Mouse (Mus musculus) spleen, postnatal 4 days (tissue): ENCODE measurements at regions not wholly inside any gene's neighbourhood (a gene's known extent, or its start where the extent isn't known, plus 50 kb on each side); places are given as distances from the start of the nearest gene placed in this dataset.

ENCODE experiments used
- DNase-seq, 2 experiments: peaks; one replicate each; pipeline ENCODE4 v3.0.0; 2022; ENCODE audit warnings: low spot score in 2 of 2

DNA sequence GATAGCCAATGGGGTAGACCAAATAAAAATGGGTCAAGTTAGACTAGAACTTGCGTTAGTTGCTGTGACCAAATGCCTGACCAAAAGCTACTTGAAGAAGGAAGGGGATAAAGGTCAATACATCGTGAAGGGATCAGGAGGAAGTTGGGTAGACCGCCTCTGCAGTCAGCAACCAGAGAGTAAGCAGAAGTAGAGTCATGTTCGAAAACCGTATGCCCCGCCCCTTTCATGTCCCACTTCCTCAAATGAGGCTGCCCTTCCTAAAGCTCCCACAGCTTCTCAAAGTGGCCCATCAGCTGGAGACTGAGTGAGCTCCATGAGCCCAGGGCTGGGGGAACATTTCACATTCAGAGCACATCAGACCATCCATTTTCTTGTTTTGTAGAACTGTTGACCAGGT is 301.2 kb upstream of the Ppp2r3a start:
- no peak for DNase-seq

DNA sequence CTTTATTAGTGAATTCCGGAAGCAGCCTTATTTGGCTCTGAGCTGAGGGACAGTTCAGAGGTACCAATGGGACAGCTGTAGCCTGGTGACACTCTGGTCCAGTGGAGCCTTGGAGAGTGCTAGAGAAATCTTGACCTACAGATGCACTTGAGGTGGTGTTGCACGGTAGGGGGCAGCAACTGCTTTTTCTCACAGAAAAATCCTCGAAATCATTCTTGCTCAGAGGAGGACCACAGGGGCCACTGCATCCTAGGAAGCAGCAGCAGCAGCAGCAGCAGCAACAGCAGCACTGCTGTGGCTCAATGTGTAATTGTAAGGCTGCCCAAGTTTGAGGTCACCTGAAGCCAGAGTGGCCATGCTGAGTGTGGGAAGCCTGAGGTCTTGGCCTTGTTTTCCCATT is 299.7 kb upstream of the Ppp2r3a start:
- no peak for DNase-seq

DNA sequence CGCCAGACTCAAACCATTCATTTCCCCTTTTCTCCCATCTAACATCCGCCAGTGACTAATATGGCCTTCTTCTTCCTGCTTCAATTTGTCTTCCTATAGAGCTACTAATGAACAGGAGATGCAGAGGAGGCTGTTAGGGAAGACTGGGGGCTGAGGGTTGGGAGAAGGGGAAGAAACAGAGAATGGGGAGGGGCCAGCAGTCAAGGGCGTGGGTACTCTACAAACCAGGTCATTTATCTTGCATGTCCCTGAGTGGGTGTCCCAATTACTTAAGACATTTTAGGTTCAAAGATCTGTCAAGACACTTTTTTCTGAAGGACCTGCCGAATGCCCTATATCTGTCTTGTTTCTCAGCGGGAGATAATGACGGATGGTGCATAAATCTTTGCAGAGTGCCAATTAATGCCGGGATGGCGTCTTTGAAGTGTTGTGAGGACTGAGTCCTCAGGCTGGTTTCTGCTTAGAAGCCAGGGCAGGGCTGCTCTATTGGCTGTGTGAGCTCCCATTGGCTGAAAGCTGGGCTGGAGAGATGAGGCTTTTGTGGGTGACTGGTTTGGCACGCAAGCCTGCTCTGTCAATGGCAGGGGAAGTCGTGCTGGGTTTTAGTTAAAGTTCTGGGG is 294.7 kb upstream of the Ppp2r3a start:
- no peak for DNase-seq

DNA sequence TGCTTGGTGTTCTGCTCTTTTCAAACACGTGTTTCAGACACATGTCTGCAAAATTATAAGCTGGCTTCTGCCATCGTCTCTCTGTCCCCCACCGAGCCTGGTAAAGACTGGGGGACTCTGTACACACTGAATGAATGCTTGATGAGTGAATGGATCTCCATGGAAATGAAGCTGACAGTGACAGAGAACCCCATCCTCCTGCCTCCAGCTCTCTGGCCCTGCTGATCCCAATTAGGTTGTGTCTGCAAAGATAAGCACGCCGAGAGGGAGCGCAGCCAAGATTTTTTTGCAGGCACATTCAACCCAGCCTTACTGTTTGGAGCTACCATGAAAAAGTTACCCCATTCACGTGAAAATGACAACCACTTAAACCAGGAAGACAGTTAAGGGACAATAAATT is 266.5 kb upstream of the Ppp2r3a start:
- DNase-seq: no peak

DNA sequence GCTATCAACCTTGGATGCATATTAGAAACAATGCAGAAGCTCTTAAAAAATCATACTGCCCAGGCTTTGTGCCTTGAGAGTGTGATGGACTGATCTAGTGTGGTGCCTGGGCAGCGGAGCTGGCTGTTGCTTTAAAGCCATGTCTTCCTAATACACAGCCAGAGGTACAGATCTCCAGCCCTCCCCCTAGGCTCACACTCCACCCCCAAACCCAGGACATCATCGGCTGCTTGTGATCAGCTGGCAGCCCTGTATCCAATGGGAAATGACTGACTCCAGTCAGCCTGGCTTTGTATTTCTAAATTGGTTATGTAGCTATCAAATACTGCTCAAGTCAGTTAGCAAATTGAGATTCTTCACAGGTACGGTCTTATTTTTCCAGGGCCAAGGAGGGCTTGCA is 259.2 kb upstream of the Ppp2r3a start:
- DNase-seq: no peak

DNA sequence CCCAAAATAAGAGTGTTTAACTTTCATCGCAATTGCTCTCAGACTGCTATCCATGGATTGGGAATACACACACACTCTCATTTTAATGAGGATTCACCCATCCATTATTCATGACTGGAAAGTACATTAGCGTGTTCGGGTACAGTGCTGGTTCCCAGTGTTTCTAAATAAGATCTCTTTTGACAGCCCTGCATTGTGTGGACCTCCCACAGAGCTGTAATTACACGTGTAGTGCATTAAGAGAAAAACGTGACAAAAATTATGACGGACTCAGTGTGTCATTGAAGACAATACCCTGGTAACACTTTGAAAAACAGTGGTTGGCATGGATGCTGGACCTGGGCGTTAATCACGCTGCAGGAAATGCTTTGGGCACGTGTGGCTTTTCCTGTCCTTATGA is 257.6 kb upstream of the Ppp2r3a start:
- no peak for DNase-seq

DNA sequence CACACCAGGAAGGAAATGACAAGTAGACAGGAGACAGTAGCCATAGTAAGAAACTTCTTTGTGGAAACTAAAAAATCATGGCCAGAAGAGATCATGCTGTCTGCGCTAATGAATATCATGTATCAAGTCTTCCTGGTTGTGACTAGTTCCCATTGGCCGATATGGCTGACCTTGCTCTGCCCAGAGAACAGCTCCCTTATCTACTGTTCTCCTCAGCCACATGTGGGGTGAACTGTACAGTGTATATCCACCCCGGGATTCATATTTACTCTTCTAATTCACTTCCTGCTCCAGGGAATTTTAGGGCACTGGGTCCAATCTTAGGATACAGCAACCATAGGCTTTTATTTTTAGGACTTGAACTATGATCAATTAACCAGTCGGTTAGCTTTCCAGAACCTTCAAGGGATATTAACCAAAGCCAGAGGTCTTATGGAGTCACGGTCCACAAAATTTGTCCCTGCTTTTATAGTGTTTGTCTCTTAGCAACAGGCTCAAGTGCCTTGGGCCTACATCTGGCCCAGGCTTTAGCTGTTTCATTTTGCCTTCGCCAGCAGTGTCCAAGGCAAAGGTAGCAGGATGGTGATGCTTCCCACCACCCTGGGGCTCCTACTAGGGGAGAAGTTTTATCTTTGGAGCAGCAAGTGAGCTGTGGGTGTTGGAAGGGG is 255.6 kb upstream of the Ppp2r3a start:
- DNase-seq: no peak

DNA sequence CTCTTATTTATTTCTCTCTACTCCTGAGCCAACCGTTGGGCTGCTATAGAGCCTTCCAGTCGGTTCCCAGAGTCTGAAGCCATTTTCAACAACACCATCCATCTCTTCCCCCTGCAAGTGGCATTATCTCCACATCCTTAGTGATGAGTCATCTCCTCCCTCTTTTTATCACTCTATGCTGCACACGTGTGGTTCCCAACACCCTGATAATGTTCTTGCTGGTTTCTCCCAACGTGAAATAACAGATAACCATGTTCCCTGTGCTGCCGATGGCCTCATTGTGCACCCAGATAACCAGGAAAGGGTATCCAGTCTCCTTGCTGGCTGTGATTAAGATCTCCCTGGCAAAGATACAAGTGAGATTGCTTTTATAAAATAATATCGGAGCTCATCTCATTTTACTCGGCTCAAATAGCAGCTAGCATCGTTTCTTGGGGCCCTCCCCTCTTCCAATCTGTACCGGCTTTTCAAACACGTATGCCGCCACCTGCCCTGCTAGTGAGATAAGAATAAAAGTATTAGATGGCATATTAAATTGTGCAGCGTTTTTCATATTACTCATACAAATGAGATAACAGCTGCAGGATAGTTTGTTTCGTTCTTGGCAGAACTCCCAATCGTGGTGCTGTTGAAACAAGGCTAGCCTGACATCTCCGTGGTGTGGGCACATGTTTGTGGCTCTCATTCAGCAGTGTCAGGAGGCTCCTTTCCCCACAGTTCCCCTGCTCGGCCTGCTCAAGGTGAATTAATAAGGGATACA is 250.3 kb upstream of the Ppp2r3a start:
- no peak for DNase-seq

DNA sequence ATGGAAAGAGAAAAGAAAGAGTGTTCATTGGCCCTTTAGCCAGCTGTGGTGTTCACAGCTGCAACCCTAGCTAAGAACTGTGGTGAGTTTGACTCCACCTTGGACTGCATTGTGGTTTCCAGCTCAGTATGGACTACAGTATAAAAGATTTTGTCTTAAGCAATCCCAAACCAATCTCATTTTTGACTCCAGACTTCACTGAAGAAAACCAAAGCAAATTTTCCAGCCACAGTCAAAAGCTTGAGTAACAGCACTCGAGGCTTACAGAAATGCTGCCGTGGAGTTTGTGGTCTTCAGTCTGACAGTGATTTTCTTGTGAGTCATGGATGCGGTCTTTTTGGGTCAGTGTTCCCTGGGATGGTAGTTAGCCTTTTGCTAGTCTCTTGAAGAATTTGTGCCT is 249.4 kb upstream of the Ppp2r3a start:
- no peak for DNase-seq

DNA sequence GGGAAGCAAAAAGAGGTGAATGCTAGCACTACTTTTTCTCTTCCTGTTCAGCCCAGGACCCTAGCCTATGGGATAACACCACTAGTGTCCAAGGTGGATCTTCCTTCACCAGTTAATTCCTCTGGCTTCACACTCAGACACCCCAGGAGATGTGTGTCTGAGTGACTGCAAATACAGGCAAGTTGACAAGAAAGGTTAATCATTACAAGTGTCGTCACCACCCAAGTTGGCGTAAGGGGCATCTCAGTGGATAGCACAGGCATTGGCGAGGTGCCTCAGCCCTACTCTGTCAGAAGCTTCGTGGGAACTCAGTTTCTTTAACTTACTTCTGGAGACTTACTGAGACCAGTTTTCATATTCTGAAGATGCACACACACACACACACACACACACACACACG is 247.1 kb upstream of the Ppp2r3a start:
- DNase-seq: no peak

DNA sequence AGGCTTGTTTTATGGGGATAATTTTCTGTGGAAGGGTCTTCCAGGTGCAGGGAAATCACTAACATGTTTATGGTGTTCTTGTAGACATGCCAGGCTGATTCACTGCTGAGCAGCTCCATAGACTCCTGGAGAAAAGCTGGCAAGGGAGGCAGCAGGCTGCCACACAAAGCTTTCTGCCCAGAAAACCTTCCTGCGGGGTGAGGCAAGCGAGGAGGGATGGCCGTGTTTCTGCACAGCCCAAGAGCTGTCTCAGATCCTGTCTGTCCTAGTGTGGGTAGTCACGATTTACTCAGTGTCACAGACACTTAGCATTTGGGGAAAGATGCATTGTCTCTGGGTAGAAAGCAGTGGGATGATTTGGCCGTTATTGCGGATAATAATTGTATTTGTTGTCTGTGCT is 244.2 kb upstream of the Ppp2r3a start:
- no peak for DNase-seq

DNA sequence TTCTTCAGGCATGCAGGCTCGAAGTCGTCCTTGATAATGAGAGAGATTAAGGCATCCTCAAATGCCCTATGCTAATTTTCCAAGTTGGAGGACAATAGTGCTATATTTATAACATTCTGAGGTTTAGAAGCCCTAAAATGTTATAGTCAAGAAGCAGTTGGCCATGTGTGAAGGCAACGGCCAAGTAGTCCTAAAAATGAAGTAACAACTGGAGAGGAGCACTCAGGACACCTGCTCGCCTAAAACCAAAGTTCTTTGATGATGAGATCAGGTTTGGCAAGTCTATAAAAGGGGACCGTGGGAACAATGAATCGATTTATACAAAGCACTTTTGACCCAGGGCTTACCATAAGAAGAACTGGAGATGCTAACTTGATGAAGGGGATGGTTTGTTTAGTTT is 237.4 kb upstream of the Ppp2r3a start:
- DNase-seq: no peak

DNA sequence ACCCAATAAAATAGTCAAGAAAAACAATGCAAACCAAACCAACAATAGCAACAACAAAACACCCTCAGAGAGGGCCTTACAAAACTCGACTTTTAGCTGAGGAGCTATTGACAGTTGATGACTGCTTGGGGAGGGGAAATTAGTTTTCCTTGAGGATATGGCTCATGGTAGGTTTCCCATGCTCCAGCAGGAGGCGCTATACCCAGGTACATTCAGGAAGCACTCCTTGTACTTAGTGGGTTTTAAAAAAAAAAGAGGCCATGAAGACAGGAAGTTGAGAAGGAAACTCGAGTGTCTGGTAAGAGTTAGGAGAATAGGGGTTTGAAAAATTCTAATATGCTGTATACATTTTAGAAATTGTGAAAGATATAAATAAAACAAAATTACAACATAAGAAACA is 224.6 kb upstream of the Ppp2r3a start:
- no peak for DNase-seq

DNA sequence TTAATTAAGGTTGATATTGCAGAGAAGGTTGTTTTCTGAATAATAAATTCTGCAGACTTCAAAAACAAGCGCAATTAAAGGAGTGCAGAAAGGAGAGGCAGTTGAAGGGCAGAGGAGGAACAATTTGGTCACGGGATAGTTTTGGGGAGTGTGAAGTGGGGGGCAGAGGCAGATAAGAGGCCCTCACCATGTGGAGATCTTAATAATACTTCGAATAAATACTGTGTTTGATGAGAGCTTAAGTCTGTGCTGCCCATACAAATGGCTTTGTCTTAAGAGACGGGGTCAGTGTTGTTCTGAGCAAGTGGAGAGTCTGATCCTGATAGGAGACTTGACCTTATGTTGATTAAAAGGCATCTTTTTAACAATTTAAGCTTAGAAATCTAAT is 221.5 kb upstream of the Ppp2r3a start:
- DNase-seq: no peak

DNA sequence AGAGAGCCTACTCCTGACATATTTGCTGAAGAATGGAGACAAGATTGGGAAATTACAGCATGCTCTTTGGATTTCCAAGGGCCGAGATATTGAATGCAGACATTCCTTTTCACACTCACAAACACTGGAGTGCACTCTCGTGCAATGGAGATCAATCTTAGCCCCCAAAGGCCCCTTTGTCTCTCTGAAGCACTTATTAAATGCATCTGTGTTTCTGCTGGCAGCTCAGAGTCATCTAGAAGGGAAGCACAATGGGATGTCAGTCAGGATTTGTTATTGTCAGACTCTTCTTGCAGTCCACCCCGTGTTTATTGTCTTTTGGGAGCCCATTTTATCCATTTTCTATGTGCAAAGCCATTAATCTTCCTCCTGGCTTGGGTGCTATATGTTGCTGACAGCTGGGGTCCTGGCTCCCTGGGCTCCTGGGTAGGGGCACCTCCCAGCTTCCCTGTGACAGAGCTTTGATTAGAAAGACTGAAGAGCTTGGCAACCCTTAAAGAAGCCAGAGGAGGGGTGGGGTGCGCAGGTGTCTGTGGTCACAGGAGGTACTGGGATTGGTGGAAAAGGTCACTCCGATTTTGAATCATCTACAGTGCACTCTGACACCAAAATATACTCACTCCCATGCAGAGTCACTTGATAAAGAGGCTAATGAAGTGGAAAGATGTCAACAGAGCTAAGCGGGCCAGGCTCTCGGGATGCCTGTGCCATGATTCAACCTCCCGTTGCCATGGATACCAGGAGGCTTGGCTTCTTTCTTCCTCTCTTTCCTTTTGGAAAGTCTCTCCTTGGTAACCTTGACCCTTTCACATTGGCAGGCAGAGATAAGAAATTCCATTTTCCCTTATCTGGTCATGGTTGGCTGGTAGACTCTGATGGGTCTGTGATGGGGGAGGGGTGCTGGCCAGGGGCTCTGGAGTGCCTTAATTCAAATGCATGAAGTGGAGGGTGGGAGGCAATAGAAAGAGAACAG is 220.8 kb upstream of the Ppp2r3a start:
- no peak for DNase-seq

DNA sequence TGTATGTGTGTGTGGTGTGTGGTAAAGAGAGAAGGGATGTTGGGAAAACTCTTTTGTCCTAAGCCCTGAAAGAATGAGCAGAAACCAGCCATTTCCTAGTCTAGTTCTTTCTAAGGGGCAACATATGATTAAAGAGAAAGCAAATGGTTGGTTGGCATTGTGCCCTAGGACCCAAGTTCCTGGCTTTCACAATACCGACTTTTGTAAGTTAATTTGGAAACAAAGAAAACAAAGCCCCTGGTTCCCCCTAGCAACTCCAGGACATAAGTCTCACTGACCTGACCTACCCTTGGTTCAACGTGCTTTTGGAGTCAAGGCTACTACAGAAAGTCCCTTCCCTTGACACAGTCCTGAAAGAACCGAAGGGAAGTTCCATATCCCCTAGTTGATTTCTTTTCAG is 220.1 kb upstream of the Ppp2r3a start:
- no peak for DNase-seq

DNA sequence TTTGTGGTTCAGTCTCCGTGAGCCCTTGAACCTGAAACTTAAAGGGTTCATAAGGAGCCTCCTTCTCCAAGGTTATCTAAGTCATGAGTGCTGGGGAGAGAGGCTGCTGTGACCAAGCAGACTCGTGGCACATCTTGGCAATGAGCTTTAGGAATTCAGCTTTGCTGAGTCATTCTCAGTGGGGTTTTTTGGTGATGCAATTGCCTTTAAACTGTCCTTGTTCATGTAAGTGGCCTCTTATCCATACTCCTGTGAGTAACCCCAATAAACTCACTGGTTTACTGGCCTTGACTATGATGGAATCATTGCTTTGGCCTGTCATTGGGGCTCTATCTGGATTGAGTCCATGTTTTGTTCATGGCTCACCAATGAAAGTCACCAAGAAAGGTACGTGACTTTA is 218.2 kb upstream of the Ppp2r3a start:
- DNase-seq: no peak

DNA sequence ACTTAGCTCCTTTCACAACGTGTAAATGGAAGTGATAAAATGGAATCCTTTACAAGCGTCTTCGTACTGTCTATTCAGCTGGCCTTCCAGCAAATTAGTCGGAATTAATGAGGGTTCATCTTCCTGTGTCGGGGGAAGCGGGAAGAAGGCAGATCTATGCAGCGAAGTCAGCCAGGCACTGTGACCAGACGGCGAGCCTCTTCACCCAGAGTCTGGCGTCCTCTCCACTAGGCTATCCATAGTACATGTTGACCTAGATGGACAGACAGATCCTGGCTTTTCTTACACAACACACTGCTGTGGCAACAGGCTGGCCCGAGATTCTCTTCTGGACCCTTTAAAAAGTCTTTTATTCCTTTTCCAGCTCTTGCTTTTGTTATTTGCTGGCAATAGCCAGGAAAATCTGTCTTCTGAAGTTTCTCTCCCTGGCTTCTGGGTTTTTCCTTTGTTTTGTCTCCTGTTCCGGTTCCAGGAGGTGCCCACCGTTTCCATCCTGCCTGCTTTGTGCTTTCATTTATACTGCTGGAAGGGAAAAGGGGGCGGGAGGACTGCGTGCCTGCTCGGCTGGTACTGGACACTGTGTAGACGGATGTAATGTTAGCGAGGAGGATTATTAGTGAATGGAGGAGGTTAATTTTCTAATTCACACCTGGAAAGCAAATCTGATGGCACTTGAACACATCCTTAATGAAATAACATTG is 213.3 kb upstream of the Ppp2r3a start:
- no peak for DNase-seq

DNA sequence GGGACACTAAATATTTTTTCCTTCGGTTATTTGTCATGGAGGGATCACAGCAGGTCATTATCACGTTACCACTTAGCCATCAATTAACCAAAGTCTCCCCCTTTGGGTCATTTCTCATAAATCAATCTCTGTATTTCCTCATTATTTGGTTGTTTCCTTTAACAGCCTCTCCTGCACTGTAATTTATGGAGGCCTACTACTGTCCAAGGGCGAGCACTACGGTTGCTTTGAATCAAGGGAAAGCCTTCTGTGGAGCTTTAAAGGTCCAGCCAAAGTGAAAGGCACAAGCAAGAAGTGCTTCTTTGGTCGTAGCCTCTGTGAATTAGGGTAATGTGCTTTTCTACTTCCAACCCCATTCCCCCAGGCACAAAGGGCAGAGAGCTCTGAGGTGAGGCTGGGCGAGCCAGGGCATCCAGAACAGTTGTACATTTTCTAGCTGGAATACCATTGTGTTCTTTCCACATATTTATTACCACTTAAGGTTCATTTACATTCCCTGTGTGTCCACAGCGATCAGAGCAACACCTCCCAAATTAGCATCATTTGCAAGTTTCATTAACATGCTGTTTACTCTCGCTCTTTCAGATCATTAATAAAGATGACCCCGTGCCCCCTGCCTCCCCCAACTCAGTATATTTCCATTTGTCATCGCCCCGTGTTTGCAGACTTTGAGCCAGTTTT is 207.5 kb upstream of the Ppp2r3a start:
- DNase-seq: no peak

DNA sequence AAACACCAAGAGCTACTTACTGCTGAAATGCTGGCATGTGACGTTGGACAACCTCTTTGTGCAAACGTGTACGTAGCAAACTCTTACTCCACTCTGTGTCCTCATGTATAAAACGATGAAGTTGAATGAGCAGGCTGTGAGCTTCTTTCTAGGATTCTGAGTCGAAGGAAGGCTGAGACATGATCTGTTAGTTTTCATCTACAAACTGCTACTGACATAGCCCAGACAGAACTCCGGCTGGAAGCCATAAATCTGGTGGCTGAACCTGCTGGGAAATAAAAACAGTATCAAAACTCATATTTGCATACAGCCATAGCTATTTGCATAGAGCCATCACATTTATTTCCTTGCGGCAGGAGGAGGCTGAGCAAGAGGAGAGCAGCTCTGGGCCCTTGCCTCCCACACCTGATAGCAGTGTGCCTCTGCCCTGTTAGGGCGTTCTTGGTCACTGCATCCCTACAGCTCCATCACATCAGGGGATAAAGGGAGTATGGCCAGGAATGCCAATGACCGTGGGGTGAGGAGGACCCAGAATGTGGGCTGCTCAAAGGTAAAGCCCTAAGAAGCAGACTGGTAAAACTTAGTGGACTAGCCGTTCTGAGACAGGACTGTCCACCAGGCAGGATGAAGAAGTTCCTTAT is 206.8 kb upstream of the Ppp2r3a start:
- no peak for DNase-seq
